Mouse (Mus musculus) E14TG2a.4 (cell line): ENCODE measurements around the gene Tenm4.

Source experiments
- CTCF ChIP-seq: conservative IDR thresholded peaks from 2 replicates; pipeline ENCODE4 v1.5.1; 2014; ENCODE audit warnings: low read length
- NANOG ChIP-seq: IDR thresholded peaks from 2 replicates; pipeline ENCODE4 v1.6.1; 2014; ENCODE audit warnings: borderline replicate concordance, low read length, mixed read lengths

DNA sequence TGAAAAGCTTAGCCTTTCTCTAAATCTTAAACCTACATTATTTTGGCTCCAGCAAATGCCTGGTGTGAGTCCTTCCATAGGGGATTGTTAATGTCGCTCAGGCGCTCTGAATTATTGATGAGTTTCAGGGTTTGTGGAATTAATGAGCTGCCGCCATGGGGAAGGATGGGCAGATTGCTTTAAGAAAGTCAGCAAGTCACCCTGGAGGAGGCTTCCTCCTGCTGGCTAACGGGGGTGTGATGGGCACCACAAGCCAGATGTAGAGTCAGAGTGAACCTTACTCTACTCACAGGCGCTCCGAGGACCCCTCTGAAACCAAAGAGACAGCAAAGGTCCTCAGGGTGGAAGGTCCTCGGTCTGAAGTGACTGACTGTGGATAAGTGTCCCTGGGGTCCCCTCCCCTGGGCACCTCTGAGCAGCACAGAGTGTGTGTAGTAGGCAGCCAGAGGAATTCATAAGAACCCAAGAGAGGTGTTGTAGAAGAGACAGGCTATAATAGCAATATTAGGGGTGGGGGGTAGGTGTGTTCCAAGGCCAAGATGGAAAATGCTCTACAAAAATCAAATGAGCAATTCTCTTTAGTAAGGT is 637.1 kb downstream of the Tenm4 start:
- TF ChIP-seq CTCF (no peak), NANOG (no peak)
